8 mouse cellular contexts compared by ENCODE assay signal in genomic region chr12:86831591-86832550, GRCm38 (mm10). TPM values are rescaled to one million over a fixed set of nuclear protein-coding genes. Genes with fewer than 3 reads are reported as not detected.
DNase-seq lines count a peak whose midpoint lies in the region; ATAC-seq lines count a peak whose summit lies in the region.

No protein-coding gene starts in this region.

- H3K36me3 ChIP-seq in intestine, embryonic 14.5 days (ENCODE audit: control insufficient read depth, insufficient read depth, low read length), result no peaks in the 10 kb centered on the region
- no peaks in the 10 kb centered on the region for H3K36me3 ChIP-seq in liver, embryonic 12.5 days
- no peaks in the 10 kb centered on the region for H3K36me3 ChIP-seq in midbrain, embryonic 16.5 days (ENCODE audit: control insufficient read depth, insufficient read depth, low read length)

- WGBS in intestine, embryonic 14.5 days, result 30% methylated on average over 32 of the region's 32 CpGs
- WGBS in liver, embryonic 12.5 days (ENCODE audit: insufficient replicate concordance), result 23% methylated on average over 32 of the region's 32 CpGs
- WGBS in midbrain, embryonic 16.5 days, result 25% methylated on average over 32 of the region's 32 CpGs

- H3K9me3 ChIP-seq in intestine, embryonic 14.5 days (ENCODE audit: control insufficient read depth, low read length), result no peaks in the 10 kb centered on the region
- no peaks in the 10 kb centered on the region for H3K9me3 ChIP-seq in liver, embryonic 12.5 days (replicated peaks)
- no peaks in the 10 kb centered on the region for H3K9me3 ChIP-seq in midbrain, embryonic 16.5 days (replicated peaks; ENCODE audit: control insufficient read depth, low read length, poor library complexity, severe bottlenecking)

- peaks cover 23% of the 10 kb centered on the region for H3K4me1 ChIP-seq in intestine, embryonic 14.5 days (replicated peaks; ENCODE audit: control insufficient read depth, insufficient read depth, low read length)
- peaks cover 80% of the 10 kb centered on the region for H3K4me1 ChIP-seq in liver, embryonic 12.5 days
- H3K4me1 ChIP-seq in midbrain, embryonic 16.5 days (ENCODE audit: control insufficient read depth, insufficient read depth, low read length), result peaks cover 32% of the 10 kb centered on the region

- peak overlapping the region; percentile 62 for H3K27ac ChIP-seq in intestine, embryonic 14.5 days (ENCODE audit: low read depth)
- H3K27ac ChIP-seq in liver, embryonic 12.5 days, result peak overlapping the region; percentile 49
- H3K27ac ChIP-seq in midbrain, embryonic 16.5 days (ENCODE audit: low read length), result peak overlapping the region; percentile 77

- H3K9ac ChIP-seq in intestine, embryonic 14.5 days (ENCODE audit: low read length), result peak overlapping the region; percentile 37
- H3K9ac ChIP-seq in liver, embryonic 12.5 days, result peak overlapping the region; percentile 44
- H3K9ac ChIP-seq in midbrain, embryonic 16.5 days (ENCODE audit: low read depth, low read length), result peak overlapping the region; percentile 62

- H3K27me3 ChIP-seq in intestine, embryonic 14.5 days (replicated peaks; ENCODE audit: control insufficient read depth, insufficient read depth, low read length), result no peaks in the 10 kb centered on the region
- no peaks in the 10 kb centered on the region for H3K27me3 ChIP-seq in liver, embryonic 12.5 days (replicated peaks)
- H3K27me3 ChIP-seq in midbrain, embryonic 16.5 days (ENCODE audit: control insufficient read depth, insufficient read depth, low read depth, low read length), result no peaks in the 10 kb centered on the region

- ATAC-seq in common myeloid progenitor, adult 5-6 weeks (replicated peaks; ENCODE audit: low read depth, poor library complexity, severe bottlenecking), result peak; percentile 17
- ATAC-seq in granulocyte monocyte progenitor cell, adult 5-6 weeks (replicated peaks; ENCODE audit: poor library complexity, severe bottlenecking), result peak; percentile 25
- ATAC-seq in intestine, embryonic 14.5 days (replicated peaks; ENCODE audit: low FRiP score, low TSS enrichment, low read depth), result peak; percentile 51; the same call in 1 of the 2 replicates
- ATAC-seq in liver, embryonic 12.5 days, result no peak
- ATAC-seq in midbrain, embryonic 16.5 days, result peak; percentile 40

- H3K4me2 ChIP-seq in intestine, embryonic 14.5 days (ENCODE audit: low read length), result peak overlapping the region; percentile 48
- peak overlapping the region; percentile 62 for H3K4me2 ChIP-seq in liver, embryonic 12.5 days
- peak overlapping the region; percentile 40 for H3K4me2 ChIP-seq in midbrain, embryonic 16.5 days (ENCODE audit: low read length)

- no peak overlapping the region for H3K4me3 ChIP-seq in intestine, embryonic 14.5 days (ENCODE audit: low read depth, low read length)
- peak overlapping the region; percentile 20; the same call in 1 of the 2 replicates for H3K4me3 ChIP-seq in liver, embryonic 12.5 days
- H3K4me3 ChIP-seq in midbrain, embryonic 16.5 days (ENCODE audit: low read depth, low read length), result no peak overlapping the region

- DNase-seq in spleen, adult 12 weeks (ENCODE audit: low spot score), result peak; percentile 46
- no peak for DNase-seq in spleen, postnatal 14 days (ENCODE audit: low spot score in 2 of 2)
- peak; percentile 71 for DNase-seq in intestine, embryonic 14.5 days (ENCODE audit: low spot score)
- DNase-seq in thymus, postnatal 10 days (ENCODE audit: low spot score in 2 of 2), result peak; percentile 67 to 72

RNA-seq across cellular contexts. Expression of gene Irf2bpl, which starts 52.7 kb away (rescaled TPM):
- total RNA-seq in common myeloid progenitor, adult 5-6 weeks (2017), result 1.9 and 3.6 TPM in 2 replicates
- 1.2 and 1.8 TPM in 2 replicates for total RNA-seq in granulocyte monocyte progenitor cell, adult 5-6 weeks (2014; fragmentation: Nextera tagmentation)
- total RNA-seq in granulocyte monocyte progenitor cell, adult 5-6 weeks (2017), result 0.15 and 0.78 TPM in 2 replicates
- polyA plus RNA-seq in intestine, embryonic 14.5 days (2014; fragmentation: Nextera tagmentation; extraction: Ambion mirVana), result 16.3 and 18.4 TPM in 2 replicates
- 6.7 and 7.7 TPM in 2 replicates for polyA plus RNA-seq in liver, embryonic 12.5 days (2016; fragmentation: Nextera tagmentation; extraction: Ambion mirVana)
- 69.3 and 76.9 TPM in 2 replicates for polyA plus RNA-seq in midbrain, embryonic 16.5 days (2015; fragmentation: Nextera tagmentation; extraction: Ambion mirVana)

Comparison
In these comparisons a context has a peak if more than half of its experiments do, and no peak if none do; other contexts are left out.
1. DNase-seq: peak in spleen, adult 12 weeks (single experiment), intestine, embryonic 14.5 days (single experiment) and thymus, postnatal 10 days (2 of 2); none in spleen, postnatal 14 days (0 of 2).
2. Peak in every context shown above with its lines, with median percentiles within 50 percentile points of each other: H3K27ac ChIP-seq, H3K4me2 ChIP-seq and H3K9ac ChIP-seq.